Mouse (Mus musculus) neural tube, embryonic 10.5 days (tissue): ENCODE data around the gene Tbx2.

Source experiments
- DNase-seq: peaks from one replicate; pipeline ENCODE4 v3.0.0-alpha.2; 2017; ENCODE audit warnings: low spot score; ENCODE audit errors: extremely low spot score

Tbx2 gene

DNA sequence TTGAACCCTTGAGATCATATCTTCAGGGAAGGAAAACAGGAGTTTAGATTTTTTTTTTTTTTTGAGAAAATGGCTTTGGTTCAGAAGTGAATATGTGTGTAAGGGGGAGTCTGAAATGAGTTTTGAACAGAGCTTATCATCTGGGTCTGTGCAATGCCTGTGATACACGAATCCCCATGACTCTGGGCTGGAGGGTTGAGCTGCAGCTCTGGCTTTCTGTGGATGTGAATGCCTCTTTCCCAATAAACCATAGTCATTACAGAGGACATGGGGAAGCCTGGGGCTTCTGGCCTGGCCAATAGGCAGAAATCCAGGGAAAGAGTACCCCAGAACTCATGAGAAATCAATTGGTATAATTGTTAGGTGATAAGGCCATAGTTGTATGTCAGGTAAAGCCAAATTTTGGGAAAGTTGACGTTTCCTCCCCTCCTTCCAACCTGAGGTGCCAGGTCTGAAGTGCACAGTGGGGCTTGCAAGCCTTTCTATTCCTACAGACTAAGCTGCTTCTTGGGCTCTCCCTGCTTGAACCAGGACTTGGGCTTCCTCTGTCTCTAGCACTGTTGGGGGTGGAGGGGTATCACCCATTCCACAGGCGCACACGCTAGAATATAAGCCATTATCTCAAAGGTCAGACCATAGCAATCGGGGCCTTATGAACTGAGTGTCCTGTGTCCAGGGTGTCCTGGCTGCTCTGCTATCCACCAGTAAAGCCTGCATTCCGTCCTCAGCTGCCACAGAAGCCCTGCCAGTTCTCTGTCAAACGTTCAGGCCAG lies 7.1 kb downstream of the Tbx2 start:
- peak; percentile 58 for DNase-seq

DNA sequence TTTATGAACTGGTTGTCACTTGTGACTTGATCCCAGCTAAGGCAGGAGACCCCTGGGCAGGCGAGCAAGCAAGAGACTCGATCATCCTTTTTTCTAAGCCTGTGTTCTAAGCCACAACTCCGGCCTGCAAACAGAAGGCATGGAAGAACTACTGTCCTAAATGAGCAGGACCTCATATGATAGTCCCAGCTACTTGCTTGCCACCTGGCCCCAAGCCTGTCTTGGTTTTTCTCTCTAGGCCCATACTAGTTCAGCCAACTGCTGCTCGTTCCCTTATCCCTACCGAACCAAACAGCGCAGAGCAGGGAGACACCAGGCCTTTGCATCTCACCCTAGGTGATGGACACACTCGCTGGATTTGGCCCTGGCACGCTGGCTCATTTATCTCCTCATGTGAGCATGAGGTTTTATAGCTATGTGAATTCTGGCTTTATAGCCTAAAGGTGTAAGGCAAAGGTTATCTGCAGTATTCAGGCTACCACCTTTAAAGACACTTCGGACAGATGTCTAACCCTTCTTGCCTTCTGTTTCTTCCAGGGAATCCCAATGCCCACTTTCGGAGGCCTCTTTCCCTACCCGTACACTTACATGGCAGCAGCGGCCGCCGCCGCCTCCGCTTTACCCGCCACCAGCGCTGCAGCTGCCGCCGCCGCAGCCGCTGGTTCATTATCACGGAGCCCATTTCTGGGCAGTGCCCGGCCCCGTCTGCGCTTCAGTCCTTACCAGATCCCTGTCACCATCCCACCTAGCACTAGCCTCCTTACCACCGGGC lies 7.9 kb downstream of the Tbx2 start:
- peak; percentile 63 for DNase-seq

DNA sequence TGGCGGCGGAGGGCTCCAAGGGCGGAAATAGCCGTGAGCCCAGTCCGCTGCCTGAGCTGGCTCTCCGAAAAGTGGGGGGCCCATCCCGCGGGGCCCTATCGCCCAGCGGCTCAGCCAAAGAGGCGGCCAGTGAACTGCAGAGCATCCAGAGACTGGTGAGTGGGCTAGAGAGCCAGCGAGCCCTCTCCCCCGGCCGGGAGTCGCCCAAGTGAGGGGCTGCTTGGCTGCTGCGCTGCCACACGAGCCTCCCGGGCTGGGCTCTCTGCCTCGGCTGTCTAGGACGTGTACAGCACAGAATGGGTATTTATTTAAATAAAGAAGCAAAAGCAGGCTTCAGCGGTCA lies 8.4 kb downstream of the Tbx2 start:
- DNase-seq: no peak

DNA sequence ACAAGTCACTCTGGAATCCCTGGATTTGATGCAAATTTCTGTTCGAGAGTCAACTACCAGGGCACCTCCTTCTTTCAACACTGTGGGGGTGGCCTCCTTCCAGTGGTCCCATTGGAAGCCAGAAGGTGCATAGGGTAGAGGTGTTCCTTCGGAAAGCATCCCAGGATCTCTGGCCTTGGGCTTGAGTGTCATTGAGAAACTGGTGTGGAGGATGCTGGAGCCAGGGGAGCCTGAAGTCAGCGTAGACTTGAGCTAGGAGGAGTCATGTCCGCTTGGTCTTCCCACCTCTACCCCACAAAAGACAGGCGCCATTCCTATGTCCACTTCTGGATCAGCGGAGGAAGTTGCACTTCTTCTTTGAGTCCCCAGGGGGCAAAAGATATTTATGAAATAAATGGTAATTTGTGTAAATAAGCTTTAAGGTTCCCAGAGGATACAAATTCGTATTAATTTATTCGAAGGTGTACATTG lies 8.9 kb downstream of the Tbx2 start:
- DNase-seq: peak; percentile 58

DNA sequence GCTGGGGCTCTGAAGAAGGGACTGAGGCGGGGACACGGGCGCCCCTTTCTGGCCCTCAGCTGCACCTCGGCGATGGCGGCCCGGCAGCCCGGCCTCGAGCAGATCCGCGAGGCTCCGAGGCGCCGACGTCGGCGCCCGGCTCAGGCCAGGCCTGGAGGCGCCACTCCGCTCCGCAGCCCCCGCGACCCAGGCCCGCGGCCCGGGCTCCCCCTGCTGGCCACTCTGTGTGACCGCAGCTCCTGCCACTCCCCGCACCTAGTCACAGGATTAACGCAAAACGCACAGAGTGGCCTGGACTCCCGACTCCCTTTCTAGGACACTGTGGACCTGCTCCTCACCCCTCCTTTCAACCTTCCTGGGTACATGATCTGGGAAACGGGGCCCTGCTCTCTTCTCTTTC lies 9.6 kb downstream of the Tbx2 start:
- peak; percentile 87 for DNase-seq

DNA sequence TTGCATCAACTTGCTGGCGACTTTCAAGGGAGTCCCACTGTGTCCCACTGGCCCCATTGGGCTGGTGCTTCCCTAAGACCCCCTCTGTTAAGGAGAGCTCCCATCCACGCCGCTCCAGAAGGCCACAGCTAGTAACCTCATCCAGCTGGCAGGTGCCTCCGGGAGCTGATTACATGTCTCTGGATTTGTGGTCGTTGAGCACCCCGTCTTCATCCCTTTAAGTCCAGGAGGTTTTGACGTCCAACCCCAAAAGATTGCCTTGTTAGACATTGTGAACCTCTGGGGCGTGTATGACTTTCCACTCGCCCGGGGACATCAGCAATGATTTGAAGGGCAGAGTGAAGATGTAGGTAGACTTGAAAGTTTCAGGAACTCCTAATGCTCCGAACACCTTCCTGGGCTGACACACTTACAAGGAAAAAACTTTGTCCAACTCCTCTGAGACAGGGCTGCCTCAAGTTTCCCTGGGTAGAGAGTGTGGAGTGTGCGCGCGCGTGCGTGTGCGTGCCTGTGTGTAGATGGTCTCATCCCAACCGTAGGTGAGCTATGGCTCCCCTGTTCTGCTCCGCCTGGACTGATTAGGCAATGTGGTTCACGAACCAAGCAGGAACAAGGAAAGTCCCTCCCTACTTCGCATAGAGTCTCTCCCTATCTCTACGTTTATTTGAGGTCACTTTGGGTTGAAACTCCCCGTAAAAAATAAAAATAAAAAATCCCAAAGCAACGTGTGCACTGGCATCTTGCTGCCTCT lies 10.4 kb downstream of the Tbx2 start:
- peak; percentile 45 for DNase-seq

DNA sequence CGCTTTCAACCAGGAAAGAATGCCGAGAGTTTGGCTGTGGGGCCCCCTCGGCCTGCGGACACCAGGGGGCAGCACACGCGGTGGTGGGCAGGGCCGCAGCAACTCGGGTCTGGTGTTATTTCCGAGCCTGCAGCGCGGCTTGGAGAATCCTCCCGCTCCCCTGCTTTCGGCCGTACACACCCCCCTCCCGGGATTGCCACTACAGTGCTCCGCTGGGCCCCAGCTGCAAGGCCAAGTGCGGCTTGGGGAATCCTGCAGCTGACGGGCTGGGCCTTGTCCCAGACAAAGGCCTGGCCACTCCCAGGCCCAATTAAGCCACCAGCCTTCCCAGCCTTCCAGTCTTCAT lies 11.0 kb downstream of the Tbx2 start:
- DNase-seq: peak; percentile 83

DNA sequence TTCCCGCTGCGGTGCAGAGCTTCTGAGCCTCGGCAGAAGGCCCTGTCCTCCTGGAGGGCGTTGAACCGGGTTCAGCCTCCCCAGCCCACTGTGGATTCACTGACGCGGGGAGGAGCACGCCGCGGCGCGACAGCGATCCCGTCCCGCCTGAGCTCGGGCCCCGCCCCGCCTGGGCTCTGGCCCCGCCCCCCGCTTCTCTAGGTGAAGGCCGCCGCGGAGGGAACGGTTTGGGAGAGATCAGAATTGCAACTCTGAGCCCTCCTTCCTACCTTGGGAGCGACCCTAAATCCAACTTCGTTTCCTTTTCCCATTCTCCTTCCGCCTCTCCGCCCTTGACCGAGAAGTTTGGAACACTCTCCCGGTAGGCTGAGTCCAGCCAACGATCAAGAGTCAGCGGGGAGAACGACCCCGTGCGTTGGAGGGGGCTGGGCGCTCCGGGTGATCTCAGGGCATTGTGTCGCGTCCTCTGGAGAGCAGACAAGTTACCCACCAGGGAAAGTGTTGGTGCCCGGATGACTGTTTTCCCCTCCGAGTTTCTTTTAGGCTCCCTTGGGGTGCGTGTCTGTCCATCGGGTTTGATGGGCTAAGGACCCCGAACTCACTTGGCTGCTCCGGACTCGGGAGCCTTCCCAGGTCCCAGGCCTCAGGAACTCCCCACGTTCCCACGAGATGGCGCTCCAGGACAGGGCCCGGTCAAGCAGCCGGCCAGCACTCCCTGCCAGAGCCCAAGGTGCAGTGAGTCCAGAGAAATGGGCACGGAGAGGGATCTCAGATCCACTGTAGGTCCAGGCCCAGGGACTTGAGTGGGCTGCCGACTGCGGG lies 12.0 kb downstream of the Tbx2 start:
- peak; percentile 95 for DNase-seq

DNA sequence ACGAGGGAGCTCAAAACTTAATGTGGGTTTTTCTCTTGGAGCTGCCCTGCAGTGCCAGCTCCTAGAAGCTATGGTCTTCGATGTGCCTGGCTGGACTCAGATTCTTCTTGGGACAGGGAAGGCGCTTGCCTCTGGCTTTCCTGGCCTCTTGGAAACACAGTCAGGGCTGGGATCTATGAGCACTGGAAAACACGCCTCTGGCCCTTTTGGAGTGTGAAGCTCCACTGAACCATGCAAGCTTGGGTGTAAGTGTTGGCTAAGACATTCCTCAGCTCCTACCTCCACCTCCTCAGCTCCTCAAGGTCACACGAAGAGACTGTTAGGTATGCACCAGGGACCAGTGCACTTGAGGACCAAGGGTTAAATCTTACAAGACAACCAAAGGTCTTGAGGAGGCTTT lies 12.6 kb downstream of the Tbx2 start:
- no peak for DNase-seq

DNA sequence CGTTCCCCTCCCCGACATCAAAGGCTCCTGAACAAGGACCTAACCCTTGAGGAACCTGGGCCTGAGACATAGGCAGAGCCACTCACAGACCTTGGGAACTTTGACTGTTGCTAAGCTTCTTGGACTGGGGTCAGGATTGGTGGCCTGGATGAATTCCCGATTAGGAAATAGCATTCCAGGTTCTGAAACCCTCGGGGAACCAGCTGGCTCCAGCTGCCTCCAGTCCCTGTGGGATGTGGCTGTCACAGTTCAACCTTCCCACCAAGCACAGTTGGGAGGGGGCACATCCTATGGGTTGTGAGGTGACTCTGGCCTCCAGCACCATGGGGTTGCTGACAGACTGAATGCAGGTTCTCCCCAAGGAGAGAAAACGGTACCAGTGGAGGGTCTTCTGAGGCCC lies 13.6 kb downstream of the Tbx2 start:
- DNase-seq: no peak

DNA sequence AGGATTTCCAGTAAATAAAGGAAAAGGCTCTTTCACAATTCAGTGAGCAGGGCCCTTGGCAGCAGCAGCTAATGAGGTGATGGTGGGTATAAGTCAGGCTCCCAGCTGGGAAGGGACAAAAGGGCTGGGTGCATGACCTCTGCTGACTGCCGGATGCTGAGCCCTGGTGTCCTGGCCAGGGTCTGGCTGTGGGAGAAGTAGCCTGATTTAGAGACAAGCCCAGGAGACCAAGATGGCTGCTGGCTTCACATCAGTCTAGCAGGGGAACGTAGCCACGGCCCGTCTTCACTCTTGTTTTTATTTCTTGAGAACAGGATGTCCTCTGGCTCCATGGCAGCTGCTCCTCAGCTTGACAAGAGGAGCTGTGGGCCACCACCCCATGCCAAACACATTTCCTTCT lies 14.2 kb downstream of the Tbx2 start:
- no peak for DNase-seq

DNA sequence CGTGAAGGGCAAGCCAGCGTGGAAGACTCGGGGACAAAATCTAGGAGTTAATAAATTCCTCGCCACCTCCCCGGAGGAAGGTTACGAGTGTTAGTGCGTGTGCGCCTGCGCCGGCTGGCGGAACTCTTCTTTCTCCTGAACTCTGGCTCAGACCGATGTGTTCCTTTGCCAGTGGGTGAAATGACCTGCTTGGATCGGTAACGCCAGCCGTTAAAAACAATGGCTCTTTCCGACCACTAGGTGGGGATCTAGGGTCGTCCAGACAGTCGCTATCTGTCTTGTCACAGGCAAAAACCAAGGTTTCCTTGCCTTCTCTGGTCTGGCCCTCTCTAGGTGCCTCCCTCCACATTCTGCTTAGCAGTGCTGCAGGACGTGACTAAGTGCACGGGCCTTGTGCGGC lies 16.7 kb downstream of the Tbx2 start:
- peak; percentile 83 for DNase-seq

DNA sequence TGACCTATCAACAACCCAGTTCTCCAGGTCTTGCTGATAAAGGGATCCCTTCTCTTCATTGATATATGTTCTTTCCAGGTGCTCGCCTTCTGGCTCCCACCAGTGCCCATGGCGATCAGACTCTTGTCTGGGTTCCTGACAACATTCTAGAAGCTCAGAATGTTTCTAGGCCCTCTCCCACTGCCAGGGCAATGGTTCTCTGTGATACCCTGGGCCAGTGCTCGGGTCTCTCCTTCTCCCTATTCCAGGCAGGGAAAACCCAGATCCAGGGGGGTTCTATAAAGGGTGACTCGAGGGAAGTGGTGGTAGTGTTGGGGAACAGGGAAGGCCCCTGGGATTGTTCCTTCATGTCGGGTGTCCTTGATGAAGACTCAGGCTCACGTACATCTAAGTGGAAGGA lies 17.9 kb downstream of the Tbx2 start, which contains the start of gene Gm11444:
Gm11444 (minus strand) TSS at position 101 of the 400 bp plus-strand sequence.
- no peak for DNase-seq

DNA sequence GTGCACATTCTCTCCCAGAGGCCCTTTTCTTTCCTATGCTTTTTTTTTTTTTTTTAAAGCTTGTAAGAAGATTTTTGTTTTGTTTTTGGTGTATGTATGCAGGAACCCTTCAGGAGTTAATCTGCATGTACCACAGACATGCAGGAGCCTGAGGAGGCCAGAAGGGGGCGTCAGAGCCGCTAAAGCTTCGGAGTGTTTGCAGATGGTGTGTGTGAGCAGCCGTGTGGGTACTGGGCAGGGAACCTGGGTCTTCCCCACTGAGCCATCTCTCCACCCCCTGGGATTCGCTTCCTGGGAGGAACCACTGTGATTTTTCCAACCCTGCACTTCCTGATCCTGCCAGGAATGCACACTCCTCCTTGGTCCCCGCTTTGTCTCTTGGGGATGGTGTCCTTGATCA lies 18.4 kb downstream of the Tbx2 start:
- DNase-seq: no peak

DNA sequence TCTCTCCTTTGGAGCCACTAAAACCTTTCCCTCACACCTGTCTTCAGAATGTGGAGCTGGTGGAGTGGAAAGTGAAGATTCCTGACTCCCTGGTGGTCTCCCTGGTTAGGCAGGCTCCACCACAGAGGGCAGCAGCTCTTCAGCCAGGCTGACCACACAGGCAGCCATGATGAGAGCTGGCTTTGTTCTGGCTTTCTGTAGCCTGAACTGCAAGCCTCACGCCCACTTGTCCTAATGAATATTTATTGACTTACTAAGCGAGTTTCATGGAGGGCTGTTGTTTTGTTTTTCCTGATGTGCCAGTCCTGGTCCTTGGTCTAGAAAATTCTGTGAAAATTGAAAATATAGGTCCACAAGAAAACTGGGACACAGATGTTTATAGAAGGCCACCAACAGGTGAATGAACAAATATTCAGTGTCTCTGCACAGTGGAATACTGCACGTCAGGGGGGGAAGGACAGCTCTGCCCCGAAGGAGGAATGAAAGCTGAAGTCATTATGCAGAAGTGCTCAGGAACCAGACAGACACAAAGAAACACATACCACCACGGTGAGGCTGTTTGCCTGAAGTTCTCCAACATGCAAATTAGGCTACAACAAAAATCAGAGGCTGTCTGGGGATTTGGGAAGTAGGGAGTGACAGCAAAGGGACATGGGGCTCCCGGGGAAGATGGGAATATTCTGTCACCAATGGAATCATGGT lies 25.8 kb downstream of the Tbx2 start:
- DNase-seq: peak; percentile 32

DNA sequence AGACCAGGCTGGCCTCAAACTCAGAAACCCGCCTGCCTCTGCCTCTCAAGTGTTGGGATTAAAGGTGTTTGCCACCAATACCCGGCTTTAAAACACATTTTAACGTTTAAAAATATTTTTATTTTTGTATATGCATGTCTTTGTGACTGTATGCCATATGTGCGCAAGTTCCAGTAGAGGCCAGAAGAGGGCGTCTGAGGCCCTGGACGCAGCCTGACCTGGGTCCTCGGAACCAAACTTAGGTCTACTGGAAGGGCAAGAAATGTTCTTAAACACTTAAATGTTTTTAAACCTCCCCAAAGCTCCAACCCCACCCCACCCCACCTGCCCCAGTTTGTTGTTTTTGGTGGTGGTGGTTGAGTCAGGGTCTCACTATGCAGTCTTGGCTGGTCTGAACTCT lies 32.0 kb downstream of the Tbx2 start:
- no peak for DNase-seq

DNA sequence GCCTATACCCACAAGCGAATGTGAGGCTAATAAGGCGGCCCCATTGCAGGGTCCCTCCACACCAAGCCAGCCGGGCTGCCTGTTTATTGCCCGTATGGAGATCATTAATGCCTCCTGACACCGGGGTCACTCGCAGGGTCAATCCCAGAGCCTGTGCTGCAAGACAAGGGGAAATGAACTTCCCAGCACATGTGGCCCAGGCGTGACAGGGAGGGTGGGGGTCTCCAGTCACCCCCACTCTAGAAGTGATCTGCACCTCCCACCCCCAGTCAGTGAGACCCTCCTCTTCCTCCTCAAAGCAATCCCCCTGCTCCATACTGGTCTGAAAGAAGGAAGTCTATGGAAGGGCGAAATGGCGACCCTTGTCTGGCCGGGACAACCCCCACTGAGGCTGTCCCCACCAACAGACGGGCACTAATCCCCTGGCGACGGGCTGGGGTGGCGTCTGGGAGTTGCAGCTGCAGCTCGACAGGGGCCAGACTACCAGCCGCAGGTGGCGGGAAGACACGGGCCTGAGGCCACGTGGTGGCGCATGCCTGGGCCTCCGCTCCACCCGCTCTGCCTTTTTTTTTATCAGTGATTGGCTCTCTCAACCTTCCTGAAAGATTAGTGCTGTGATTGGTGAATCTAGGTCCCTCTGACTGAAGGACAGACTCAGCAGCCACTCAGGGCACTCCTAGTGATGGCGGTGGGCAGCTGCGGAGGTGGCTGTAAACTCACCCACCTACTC lies 43.9 kb downstream of the Tbx2 start:
- DNase-seq: peak; percentile 54

DNA sequence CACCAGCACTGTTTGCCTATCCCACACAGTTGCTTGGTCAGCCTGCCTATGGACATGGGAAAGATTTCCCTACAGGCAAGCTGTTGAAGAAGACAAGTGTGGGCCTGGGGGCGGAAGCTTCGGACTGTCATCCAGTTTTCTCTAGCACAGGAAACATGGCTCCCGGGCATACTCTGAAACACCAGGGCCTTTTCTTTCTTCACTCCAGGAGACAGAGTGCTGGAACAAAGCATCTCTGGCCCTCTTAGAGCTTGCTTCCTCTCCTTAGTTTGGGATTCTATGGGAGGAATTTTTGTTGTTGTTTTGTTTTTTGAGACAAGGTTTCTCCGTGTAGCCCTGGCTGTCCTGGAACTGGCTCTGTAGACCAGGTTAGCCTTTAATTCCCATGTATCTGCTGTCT lies 52.1 kb downstream of the Tbx2 start:
- no peak for DNase-seq

DNA sequence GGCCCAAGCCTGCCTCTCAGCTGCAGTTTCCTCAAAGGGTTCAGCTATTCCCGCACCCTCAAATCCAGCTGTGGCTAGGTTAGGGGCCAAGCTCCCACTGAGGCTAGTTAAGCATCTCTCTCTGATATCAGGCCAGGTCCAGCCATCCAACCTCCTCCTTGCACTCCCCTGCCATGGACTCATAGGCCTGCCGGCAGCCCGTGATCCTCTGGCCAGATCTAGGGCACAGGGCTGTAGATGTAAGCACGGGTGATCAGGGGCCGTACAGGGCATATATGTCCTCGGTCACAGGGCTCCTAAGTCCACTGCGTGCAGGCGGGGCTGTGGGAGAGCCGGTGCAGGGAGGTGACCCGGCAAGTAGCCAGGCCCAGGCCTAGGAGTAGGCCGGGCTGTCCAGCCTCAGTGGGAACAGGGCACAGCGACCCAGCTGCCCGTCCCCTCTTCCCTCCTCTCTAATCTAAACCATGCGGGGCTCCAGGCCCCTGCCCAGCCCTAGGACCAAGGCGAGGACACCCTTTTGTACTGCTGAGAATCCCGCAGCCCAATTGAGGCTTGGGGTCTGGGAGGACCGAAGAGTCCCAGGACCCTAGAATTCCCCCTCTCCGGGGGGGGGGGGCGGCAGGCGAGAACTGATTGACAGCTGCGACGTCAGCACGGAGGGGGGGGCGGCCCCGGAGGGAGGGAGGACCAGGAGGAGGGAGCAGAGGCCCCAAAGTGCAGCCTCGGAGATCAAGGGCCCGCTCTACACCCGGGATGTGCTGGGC lies 53.5 kb downstream of the Tbx2 start, which contains the start of gene Tbx4:
Tbx4 (plus strand) TSS at position 758 of the 764 bp plus-strand sequence.
- peak; percentile 50 for DNase-seq
